ENCODE assay signal across 21 mouse cellular contexts in genomic region chr2:109618341-109619058, GRCm38 (mm10). TPM values are rescaled to one million over a fixed set of nuclear protein-coding genes. Genes with fewer than 3 reads are reported as not detected.
DNase-seq lines count a peak whose midpoint lies in the region; ATAC-seq and TF ChIP-seq lines count a peak whose summit lies in the region.
"Had no signal": no experiment of that assay in that cellular context is flagged by ENCODE, and none has a peak within 500 bp of the region (broad histone marks: within the 10 kb centered on the region; RNA-seq: fewer than 3 reads in every experiment).

No protein-coding gene starts in this region.

- in situ Hi-C loops in Patski (cut with MboI; ENCODE audit: low pct_unique_long_range_greater_than_20kb), result no loop called here

- no peak for DNase-seq in frontal cortex, postnatal 25 days (ENCODE audit: low spot score in 2 of 2)
- DNase-seq in layer of hippocampus, adult 9-11 months, result peak; percentile 8
- DNase-seq in layer of hippocampus, adult 8-10 months (ENCODE audit: low spot score in 2 of 2), result no peak
- DNase-seq in Patski (ENCODE audit: low read depth, low spot score), result peak; percentile 30
- peak; percentile 20 to 61 for DNase-seq in left cerebral cortex, postnatal 14 days (ENCODE audit: low spot score in 2 of 2)
- no peak for DNase-seq in spleen, adult 18-20 months
- DNase-seq: adrenal gland, postnatal 10 days; cerebellum, adult 11-12 months; cerebellum, postnatal 36 days; gastrocnemius, postnatal 14 days; heart, postnatal 10 days; kidney, adult 9 months; lung, adult 18-20 months; lung, postnatal 14 days had no signal

- intact Hi-C loops in left cerebral cortex, postnatal 14 days (cut with DNase I), result loop anchor here (2.0 kb wide), 1 partner anchor 58 kb away; no protein-coding TSS in a partner anchor

- CTCF ChIA-PET in Patski (lab: Charles Lee), result no interaction called here

- peak; percentile 78 for ATAC-seq in frontal cortex, adult (ENCODE audit: low TSS enrichment)
- no peak for ATAC-seq in Patski
- no peak for ATAC-seq in megakaryocyte, adult 5-6 weeks (ENCODE audit: poor library complexity, severe bottlenecking)
- ATAC-seq: activated CD4-positive, CD25-positive, alpha-beta regulatory T cell, adult 4 months; CD4-positive, CD25-positive, alpha-beta regulatory T cell, adult 4 months had no signal

- H3K27me3 ChIP-seq in Patski, result peaks cover 4% of the 10 kb centered on the region
- H3K27me3 ChIP-seq: embryonic facial prominence, embryonic 15.5 days; hindbrain, embryonic 12.5 days; megakaryocyte, embryonic 14.5 days had no signal

- no peak for TF ChIP-seq CTCF in Patski (IDR thresholded peaks at IDR 0.05)

- POLR2A ChIA-PET in Patski (lab: Charles Lee), result no interaction called here

RNA-seq across cellular contexts. Expression of gene Bdnf, which starts 56.0 kb away (rescaled TPM):
- 10 to 100 TPM; 24.6 to 32.2 (median 29.8) TPM for total RNA-seq in layer of hippocampus, adult 8-10 months (2022)
- 15.4 TPM for polyA plus RNA-seq in Patski (2021)
- 10 to 100 TPM; 15.0 to 18.5 TPM for total RNA-seq in left cerebral cortex, postnatal 14 days (2021)
- not detected in 2 replicates for total RNA-seq in megakaryocyte, adult 5-6 weeks (2015)
- total RNA-seq in megakaryocyte, adult 5-6 weeks (2017), result not detected in 2 replicates
- polyA plus RNA-seq: CD4-positive, CD25-positive, alpha-beta regulatory T cell, adult 4 months had no signal

Comparison
In these comparisons a context has a peak if more than half of its experiments do, and no peak if none do; other contexts are left out.
1. DNase-seq: peak in layer of hippocampus, adult 9-11 months (single experiment), Patski (single experiment) and left cerebral cortex, postnatal 14 days (2 of 2); none in frontal cortex, postnatal 25 days (0 of 2), layer of hippocampus, adult 8-10 months (0 of 2) and spleen, adult 18-20 months (0 of 2).
2. RNA of gene Bdnf, which starts 56.0 kb away (total RNA-seq): 24.6 to 32.2 TPM in layer of hippocampus, adult 8-10 months and 15.0 to 18.5 TPM in left cerebral cortex, postnatal 14 days; not detected in megakaryocyte, adult 5-6 weeks; every median in the first group is over 10 times any median in the second.